Mouse (Mus musculus): Measurements from ENCODE around the gene Mroh2a. TPM values are rescaled to one million over a fixed set of nuclear protein-coding genes. Genes with fewer than 3 reads are reported as not detected.

The Mroh2a gene
- polyA plus RNA-seq, 1 experiment from 2014 or later = 1.5 TPM

DNA sequence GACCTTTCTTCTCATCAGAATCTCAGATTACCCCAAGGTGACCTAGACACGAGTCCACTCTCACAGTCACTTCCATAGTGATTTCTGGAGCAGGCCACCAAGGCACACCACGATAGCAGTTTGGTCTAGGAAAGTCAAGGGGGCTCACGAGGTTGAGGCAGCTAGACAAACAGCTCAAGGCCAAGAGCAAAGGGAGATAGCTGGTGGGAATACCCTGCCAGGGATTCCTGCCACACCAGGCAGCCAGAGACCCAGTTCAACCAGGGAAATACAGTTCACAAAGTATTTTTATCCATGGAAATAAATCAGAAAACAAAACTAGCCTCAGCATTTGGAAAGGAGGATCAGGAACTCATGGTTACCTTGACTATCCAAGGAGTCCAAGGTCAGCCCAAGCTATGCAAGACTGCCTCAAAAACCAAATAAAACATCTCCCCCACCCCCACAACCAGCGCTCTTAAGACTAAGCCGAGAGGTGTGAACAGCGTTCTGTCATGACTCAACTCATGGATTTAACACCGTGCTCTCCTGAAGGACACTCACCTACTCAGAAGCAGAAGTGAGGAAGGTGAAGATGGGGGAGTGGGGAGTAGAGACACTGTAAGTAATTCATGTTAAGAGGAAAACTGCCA is 37.6 kb downstream of the Mroh2a start:
- H3K27ac ChIP-seq = no peak overlapping the region

DNA sequence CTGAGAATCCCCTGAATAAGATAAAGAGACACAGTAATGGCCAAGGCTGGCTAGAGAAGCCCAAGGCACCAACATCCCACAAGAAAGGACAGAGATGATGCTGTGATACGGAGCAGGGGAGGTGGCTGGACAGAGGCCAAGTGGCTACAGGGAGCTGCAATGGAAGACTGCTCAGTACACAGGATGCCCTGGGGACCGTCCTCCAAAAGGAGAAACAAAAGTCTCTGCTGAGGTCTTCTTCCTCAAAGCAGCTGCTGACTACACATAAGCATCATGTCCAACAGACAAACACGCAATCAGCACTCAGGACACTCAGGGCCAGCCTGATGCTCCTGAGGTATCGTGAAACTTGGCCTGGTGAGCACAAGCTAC is 38.1 kb downstream of the Mroh2a start:
- Histone ChIP-seq H3K27me3 (replicated peaks) (no peaks in the 10 kb centered on the region), H3K4me2 (replicated peaks) (no peak overlapping the region), H3K9me3 (peaks cover 37% of the 10 kb centered on the region), H3K4me1 (no peaks in the 10 kb centered on the region), H3K36me3 (peaks cover 99% of the 10 kb centered on the region), H3K27ac (no peak overlapping the region), H3K9ac (no peak overlapping the region), H3K4me3 (no peak overlapping the region)
- ATAC-seq (ENCODE audit: low FRiP score, low read depth) = no peak
- WGBS = 80% methylated on average over 4 of the region's 4 CpGs

More for the DNA sequence above, 37.6 kb downstream of the Mroh2a start:
- Histone ChIP-seq H3K27me3 (replicated peaks) (no peaks in the 10 kb centered on the region), H3K36me3 (peaks cover 99% of the 10 kb centered on the region), H3K9ac (no peak overlapping the region), H3K4me3 (no peak overlapping the region), H3K9me3 (peaks cover 42% of the 10 kb centered on the region), H3K4me1 (0 out of 2 replicates have a peak, but pooled peaks cover 2% of the 10 kb centered on the region), H3K4me2 (replicated peaks) (no peak overlapping the region)
- no peak for ATAC-seq (ENCODE audit: low FRiP score, low read depth)
- 91% methylated on average over 7 of the region's 7 CpGs for WGBS

DNA sequence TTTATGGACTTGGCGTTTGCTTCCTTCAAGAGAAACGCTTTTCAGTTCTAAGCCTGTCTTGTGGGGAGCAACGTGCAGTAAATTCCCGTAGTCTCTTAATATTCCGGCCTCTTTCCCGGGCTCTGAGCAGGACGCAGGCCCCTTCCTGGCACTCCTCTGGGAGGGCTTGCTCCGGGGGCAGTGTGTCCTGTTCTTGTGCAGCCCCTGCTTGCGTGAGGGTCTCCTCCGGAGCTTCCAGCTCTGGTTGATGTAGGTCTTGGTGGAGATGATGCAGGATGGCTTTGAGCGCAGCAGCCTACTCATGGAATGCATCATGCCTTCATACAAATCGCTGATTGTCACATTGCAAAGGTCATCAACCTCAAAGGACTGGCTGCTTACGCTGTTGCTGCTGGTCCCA is 39.3 kb downstream of the Mroh2a start:
- WGBS = 89% methylated on average over 13 of the region's 13 CpGs
- Histone ChIP-seq H3K4me3 (no peak overlapping the region), H3K4me1 (no peaks in the 10 kb centered on the region), H3K36me3 (peaks cover 89% of the 10 kb centered on the region), H3K9ac (no peak overlapping the region), H3K27ac (no peak overlapping the region), H3K9me3 (peaks cover 34% of the 10 kb centered on the region), H3K27me3 (replicated peaks) (no peaks in the 10 kb centered on the region), H3K4me2 (replicated peaks) (no peak overlapping the region)
- ATAC-seq (ENCODE audit: low FRiP score, low read depth) = no peak

DNA sequence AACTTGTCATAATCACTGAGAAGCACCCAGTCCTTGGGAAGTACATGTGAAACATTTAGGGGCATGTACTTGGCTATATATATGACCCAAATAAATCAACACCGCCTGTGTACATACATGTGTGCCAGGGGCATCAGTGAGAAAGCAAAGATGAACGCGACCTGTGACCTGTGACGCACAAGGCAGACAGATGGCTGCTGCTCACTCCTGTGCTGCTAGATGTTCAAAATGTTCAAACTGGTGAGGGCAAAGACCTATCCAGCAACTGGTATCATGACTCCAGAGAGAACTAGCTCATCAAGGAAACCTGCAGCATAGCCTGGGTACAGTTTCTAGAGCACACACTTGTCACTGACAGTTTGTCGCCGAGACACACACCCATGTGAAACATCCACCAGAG is 40.7 kb downstream of the Mroh2a start:
- Histone ChIP-seq H3K4me2 (replicated peaks) (no peak overlapping the region), H3K4me3 (no peak overlapping the region), H3K27ac (no peak overlapping the region), H3K9ac (no peak overlapping the region), H3K36me3 (peaks cover 86% of the 10 kb centered on the region), H3K27me3 (replicated peaks) (no peaks in the 10 kb centered on the region), H3K4me1 (no peaks in the 10 kb centered on the region), H3K9me3 (peaks cover 29% of the 10 kb centered on the region)
- ATAC-seq (ENCODE audit: low FRiP score, low read depth) = 0 out of 2 replicates have a peak, but pooled peaks have one; percentile 3
- WGBS = 93% methylated on average over 6 of the region's 6 CpGs

DNA sequence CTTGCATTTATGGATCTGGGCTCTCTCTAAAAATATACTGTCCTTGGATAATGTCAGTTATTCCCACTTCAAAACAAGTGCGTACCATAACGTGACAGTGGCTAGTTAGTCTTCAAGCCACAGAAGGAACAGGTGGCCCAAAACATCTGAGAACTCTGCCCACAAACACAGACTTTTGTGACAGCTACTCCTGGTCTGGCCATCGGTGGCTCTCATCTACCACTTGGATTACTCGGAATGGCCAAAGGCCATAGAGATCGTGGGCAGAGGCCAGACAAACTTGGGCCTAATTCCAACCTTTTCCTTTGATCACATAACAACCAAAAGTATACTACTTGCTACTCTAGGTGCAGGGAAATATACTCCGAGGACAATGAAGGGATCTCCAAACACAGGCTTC is 41.3 kb downstream of the Mroh2a start:
- Histone ChIP-seq H3K4me1 (no peaks in the 10 kb centered on the region), H3K4me2 (replicated peaks) (no peak overlapping the region), H3K9ac (no peak overlapping the region), H3K27ac (no peak overlapping the region), H3K36me3 (peaks cover 85% of the 10 kb centered on the region), H3K9me3 (peaks cover 29% of the 10 kb centered on the region), H3K27me3 (replicated peaks) (no peaks in the 10 kb centered on the region), H3K4me3 (no peak overlapping the region)
- 87% methylated on average over 6 of the region's 6 CpGs for WGBS
- no peak for ATAC-seq (ENCODE audit: low FRiP score, low read depth)

DNA sequence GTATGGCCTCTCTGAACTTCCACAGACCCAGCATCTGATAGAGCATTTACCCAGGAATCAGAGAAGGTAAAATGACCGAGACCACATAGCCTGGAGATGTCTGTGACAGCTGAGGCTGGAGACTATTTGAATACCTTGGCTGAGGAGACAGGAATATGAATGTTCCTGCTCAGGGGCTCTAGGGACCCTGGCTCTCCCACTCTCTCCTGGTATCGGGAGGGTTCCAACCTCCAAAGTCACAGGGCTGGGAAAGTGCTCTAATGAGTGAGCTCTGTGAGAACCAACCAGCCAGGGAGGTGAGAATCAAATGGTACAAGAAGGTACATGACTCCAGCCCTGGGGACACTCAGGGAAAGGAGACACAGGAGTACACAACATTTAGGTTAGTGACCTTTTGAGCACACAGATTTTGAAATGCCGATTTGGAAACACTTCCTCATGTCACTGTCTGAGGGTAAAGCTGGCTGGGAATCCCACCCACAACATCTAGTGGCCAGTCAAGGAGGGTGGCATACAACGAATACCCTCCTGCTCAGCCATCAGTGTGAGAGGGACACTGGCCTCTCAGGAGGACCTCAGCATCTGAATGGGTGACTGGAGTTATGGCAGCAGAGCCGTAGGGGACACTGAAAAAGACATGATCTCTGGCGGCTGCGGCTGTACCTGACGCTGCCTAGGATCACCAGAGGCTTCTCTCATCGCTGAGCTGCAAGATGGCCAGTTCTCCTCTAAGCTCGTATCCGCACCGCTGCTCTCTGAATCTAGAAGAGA is 42.9 kb downstream of the Mroh2a start:
- H3K4me2 ChIP-seq (replicated peaks) = no peak overlapping the region
- peaks cover 84% of the 10 kb centered on the region for H3K36me3 ChIP-seq
- H3K4me3 ChIP-seq = no peak overlapping the region
- no peak overlapping the region for H3K27ac ChIP-seq
- peaks cover 21% of the 10 kb centered on the region for H3K9me3 ChIP-seq
- WGBS = 89% methylated on average over 12 of the region's 12 CpGs
- ATAC-seq (ENCODE audit: low FRiP score, low read depth) = no peak
- no peaks in the 10 kb centered on the region for H3K27me3 ChIP-seq (replicated peaks)
- H3K9ac ChIP-seq = no peak overlapping the region
- H3K4me1 ChIP-seq = no peaks in the 10 kb centered on the region

DNA sequence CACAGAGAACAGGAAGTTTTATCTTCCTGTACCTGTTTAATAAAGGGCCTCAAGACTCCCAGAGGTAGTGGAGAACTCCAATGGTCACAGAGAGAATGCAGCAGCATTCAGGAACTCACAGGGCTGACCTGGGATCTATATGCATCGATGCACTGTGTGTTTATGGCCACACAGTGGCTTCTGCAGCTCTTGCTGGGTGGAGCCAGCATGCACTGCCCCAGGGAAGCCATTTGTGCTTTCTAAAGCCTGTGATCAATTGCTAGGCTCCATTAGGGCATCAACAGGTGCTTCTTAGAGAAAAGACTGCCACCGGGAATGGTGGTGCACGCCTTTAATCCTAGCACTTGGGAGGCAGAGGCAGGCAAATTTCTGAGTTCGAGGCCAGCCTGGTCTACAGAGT is 46.1 kb downstream of the Mroh2a start:
- H3K36me3 ChIP-seq = peaks cover 56% of the 10 kb centered on the region
- H3K9me3 ChIP-seq = no peaks in the 10 kb centered on the region
- no peak overlapping the region for H3K4me2 ChIP-seq (replicated peaks)
- no peak overlapping the region for H3K27ac ChIP-seq
- no peak overlapping the region for H3K4me3 ChIP-seq
- no peak for ATAC-seq (ENCODE audit: low FRiP score, low read depth)
- 61% methylated on average over 4 of the region's 4 CpGs for WGBS
- H3K4me1 ChIP-seq = peaks cover 16% of the 10 kb centered on the region
- H3K27me3 ChIP-seq (replicated peaks) = no peaks in the 10 kb centered on the region
- H3K9ac ChIP-seq = no peak overlapping the region

DNA sequence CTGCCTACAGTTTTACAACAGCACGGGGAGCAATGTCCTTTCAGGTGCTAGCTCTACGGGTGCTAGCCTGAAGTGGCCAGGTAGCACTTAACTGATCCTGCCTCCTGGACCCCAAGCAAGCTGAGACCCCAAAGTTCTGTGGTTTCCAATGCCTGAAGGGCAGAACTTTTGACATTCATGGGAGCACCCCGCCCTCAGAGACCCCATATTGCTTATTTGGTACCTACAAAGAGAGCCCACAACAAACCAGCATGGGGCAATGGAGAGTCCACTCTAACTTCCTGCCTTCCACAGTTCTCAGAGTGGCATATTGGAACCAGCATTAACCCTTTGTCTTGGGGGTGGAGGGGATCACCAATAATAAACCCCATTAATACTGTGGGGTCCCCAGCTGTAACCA is 46.5 kb downstream of the Mroh2a start:
- H3K27me3 ChIP-seq (replicated peaks) = no peaks in the 10 kb centered on the region
- ATAC-seq (ENCODE audit: low FRiP score, low read depth) = no peak
- no peak overlapping the region for H3K4me2 ChIP-seq (replicated peaks)
- no peaks in the 10 kb centered on the region for H3K9me3 ChIP-seq
- no peak overlapping the region for H3K27ac ChIP-seq
- H3K36me3 ChIP-seq = peaks cover 51% of the 10 kb centered on the region
- H3K9ac ChIP-seq = no peak overlapping the region
- H3K4me1 ChIP-seq = peaks cover 16% of the 10 kb centered on the region
- no peak overlapping the region for H3K4me3 ChIP-seq
- WGBS = 94% methylated on average over 3 of the region's 3 CpGs

DNA sequence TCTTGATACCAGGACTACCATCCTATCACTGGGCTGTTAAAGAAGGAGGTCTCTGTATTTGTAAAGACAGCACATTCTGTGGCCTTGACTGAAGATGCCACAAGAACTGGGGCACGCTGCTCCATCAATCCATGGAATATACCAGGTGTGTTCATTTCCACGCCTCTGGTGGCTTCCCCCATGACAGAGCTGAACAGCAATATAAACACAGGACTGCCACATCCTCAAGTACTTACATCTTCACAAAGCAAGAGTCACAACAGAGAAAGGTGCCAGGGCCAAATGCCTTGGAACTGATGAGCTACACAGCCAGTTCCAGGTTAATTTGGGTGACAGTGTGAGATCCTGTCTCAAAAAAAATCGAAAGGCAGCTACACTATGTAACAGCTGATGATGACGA is 47.0 kb downstream of the Mroh2a start:
- 86% methylated on average over 4 of the region's 4 CpGs for WGBS
- Histone ChIP-seq H3K4me1 (peaks cover 16% of the 10 kb centered on the region), H3K9ac (no peak overlapping the region), H3K4me3 (no peak overlapping the region), H3K9me3 (no peaks in the 10 kb centered on the region), H3K4me2 (replicated peaks) (no peak overlapping the region), H3K27me3 (replicated peaks) (no peaks in the 10 kb centered on the region), H3K27ac (no peak overlapping the region), H3K36me3 (peaks cover 46% of the 10 kb centered on the region)
- no peak for ATAC-seq (ENCODE audit: low FRiP score, low read depth)

DNA sequence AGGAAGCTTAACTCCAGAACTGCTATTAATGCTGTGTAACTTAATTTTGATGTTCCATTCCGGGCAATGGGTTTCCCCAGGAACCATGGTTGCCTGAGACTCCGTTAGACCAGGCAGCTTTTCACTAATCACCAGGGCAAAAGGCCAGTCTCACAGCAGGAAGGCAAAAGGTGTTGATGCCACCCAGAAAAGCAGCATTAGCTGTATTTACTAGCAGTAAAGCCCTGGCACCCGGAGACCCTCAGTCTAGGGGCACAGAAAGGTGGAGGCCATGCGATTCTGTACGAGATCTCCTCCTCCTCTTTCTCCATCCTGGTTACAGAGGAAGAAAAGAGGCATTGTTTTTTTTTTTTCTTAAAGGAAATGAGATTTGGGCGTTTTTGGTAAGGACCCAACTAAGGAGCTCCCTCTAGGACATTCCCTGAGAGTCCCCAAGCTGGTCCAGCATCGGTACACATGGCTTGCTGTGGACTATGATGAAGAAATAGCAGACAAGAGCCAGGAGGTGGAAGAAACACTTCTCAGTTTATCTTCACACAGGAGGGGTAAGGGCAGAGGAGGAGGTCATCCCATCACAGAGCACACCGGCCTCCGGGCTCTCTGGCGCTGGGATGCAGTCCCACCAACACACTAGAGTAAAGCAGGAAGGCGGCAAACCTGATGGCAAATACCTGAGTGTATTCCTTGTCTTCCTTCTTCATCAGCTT is 47.7 kb downstream of the Mroh2a start:
- Histone ChIP-seq H3K9ac (no peak overlapping the region), H3K27ac (no peak overlapping the region), H3K9me3 (no peaks in the 10 kb centered on the region), H3K4me3 (no peak overlapping the region), H3K4me2 (replicated peaks) (no peak overlapping the region), H3K36me3 (peaks cover 39% of the 10 kb centered on the region), H3K4me1 (peaks cover 16% of the 10 kb centered on the region), H3K27me3 (replicated peaks) (no peaks in the 10 kb centered on the region)
- 75% methylated on average over 11 of the region's 11 CpGs for WGBS
- no peak for ATAC-seq (ENCODE audit: low FRiP score, low read depth)

DNA sequence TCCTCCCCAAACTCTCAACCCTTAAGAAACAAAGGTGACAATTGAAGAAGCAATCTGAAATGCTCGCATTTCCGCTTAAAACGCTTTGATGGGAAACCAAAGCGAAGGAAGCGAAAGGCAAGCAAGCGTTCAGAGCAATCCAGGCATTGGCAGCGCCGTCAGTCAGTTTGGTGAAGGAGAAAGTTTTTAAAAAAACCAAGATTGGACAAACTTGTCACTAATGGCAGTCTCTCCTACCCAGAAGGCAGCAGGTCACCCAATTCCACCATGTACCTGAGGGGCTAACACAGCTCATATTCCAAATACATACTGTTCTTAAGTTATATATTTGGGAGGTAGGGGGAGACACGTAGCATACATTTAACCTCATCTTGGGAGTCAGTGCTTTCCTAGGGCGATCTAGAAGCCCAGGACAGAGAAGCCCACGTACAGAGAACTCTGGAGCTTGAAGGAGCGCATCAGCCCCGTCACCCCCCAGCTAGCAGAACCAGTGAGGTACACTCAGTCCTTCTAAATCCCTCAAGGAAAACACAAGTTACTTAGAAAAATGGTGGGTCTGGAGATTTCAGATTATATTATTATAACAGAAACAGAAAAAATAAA is 48.4 kb downstream of the Mroh2a start:
- Histone ChIP-seq H3K4me1 (peaks cover 16% of the 10 kb centered on the region), H3K4me2 (replicated peaks) (peak overlapping the region; percentile 59; the same call in 1 of the 2 replicates), H3K27me3 (replicated peaks) (no peaks in the 10 kb centered on the region), H3K36me3 (peaks cover 34% of the 10 kb centered on the region), H3K4me3 (no peak overlapping the region), H3K9ac (no peak overlapping the region), H3K9me3 (no peaks in the 10 kb centered on the region), H3K27ac (no peak overlapping the region)
- no peak for ATAC-seq (ENCODE audit: low FRiP score, low read depth)
- 70% methylated on average over 13 of the region's 13 CpGs for WGBS

Measured in neural tube, embryonic 12.5 days (tissue).